Mouse (Mus musculus): Measurements from ENCODE around the gene Kdelc1.
A peak's percentile ranks its signal among the peaks of the same experiment; 100 is the strongest.

Gene Kdelc1

GRCm38 (mm10) chr1:44118239-44119054 is at the start of gene Kdelc1, which contains the start of gene Bivm:
Kdelc1 (minus strand) TSS chr1:44118808.
Bivm (plus strand) TSS chr1:44118957.
- peak; percentile 85 for DNase-seq

GRCm38 (mm10) chr1:44167859-44168383 is 49.3 kb upstream of the Kdelc1 start:
- no peak for DNase-seq

GRCm38 (mm10) chr1:44162389-44162788 is 43.8 kb upstream of the Kdelc1 start:
- no peak for DNase-seq

- DNase-seq = no peak
These were observed 43.2 kb upstream of the Kdelc1 start for GRCm38 (mm10) chr1:44161818-44162217.

GRCm38 (mm10) chr1:44158317-44158716 is 39.7 kb upstream of the Kdelc1 start:
- DNase-seq = no peak

GRCm38 (mm10) chr1:44155287-44155686 is 36.7 kb upstream of the Kdelc1 start:
- DNase-seq = no peak

GRCm38 (mm10) chr1:44148706-44149105 is 30.1 kb upstream of the Kdelc1 start:
- DNase-seq = no peak

- peak; percentile 90 for DNase-seq
These were observed 29.2 kb upstream of the Kdelc1 start, which contains the start of gene Ercc5 for GRCm38 (mm10) chr1:44147563-44148381. Ercc5 (plus strand) TSS chr1:44147744.

GRCm38 (mm10) chr1:44142747-44143146 is 24.1 kb upstream of the Kdelc1 start:
- DNase-seq = no peak

GRCm38 (mm10) chr1:44140232-44140631 is 21.6 kb upstream of the Kdelc1 start:
- no peak for DNase-seq

GRCm38 (mm10) chr1:44129929-44130581 is 11.4 kb upstream of the Kdelc1 start:
- no peak for DNase-seq

GRCm38 (mm10) chr1:44125590-44125989 is 7.0 kb upstream of the Kdelc1 start:
- DNase-seq = no peak

GRCm38 (mm10) chr1:44122256-44122655 is 3.6 kb upstream of the Kdelc1 start:
- DNase-seq = no peak

GRCm38 (mm10) chr1:44120074-44120406 is 1.4 kb upstream of the Kdelc1 start:
- DNase-seq = no peak

- DNase-seq = peak; percentile 84
These were observed 829 bp upstream of the Kdelc1 start for GRCm38 (mm10) chr1:44119201-44120073.

GRCm38 (mm10) chr1:44117571-44117970 is 1.0 kb downstream of the Kdelc1 start:
- no peak for DNase-seq

GRCm38 (mm10) chr1:44102939-44103338 is 15.7 kb downstream of the Kdelc1 start:
- no peak for DNase-seq

- DNase-seq = peak; percentile 94
These were observed 16.3 kb downstream of the Kdelc1 start, which contains the start of gene Tex30 for GRCm38 (mm10) chr1:44102259-44102717. Tex30 (minus strand) TSS chr1:44102441.

- no peak for DNase-seq
These were observed 17.0 kb downstream of the Kdelc1 start for GRCm38 (mm10) chr1:44101448-44102225.

- DNase-seq = peak; percentile 55
These were observed 54.0 kb downstream of the Kdelc1 start for GRCm38 (mm10) chr1:44064625-44065024.

- DNase-seq = no peak
These were observed 55.2 kb downstream of the Kdelc1 start for GRCm38 (mm10) chr1:44063439-44063838.
